Mouse (Mus musculus): ENCODE measurements around the gene Trmt112. TPM values are rescaled to one million over a fixed set of nuclear protein-coding genes. Genes with fewer than 3 reads are reported as not detected.
A peak's percentile ranks its signal among the peaks of the same experiment; 100 is the strongest.

Trmt112 gene
- polyA plus RNA-seq, 1 experiment from 2014 or later, result 147 TPM

- no peak overlapping the region for H3K4me3 ChIP-seq (ENCODE audit: low read depth, low read length)
- no peak overlapping the region for H3K4me2 ChIP-seq (replicated peaks; ENCODE audit: low read depth, low read length)
- ATAC-seq (ENCODE audit: low FRiP score) (no peak), DNase-seq (ENCODE audit: low spot score) (no peak)
- 0 out of 2 replicates have a peak, but pooled peaks cover 7% of the 10 kb centered on the region for H3K4me1 ChIP-seq (replicated peaks; ENCODE audit: control insufficient read depth, insufficient read depth, low read length)
- peaks cover 84% of the 10 kb centered on the region for H3K27me3 ChIP-seq (ENCODE audit: control insufficient read depth, insufficient read depth, low read length)
- H3K36me3 ChIP-seq (ENCODE audit: control insufficient read depth, insufficient read depth, low read length), result no peaks in the 10 kb centered on the region
- H3K9ac ChIP-seq (ENCODE audit: low read depth, low read length), result no peak overlapping the region
- 14% methylated on average over 9 of the region's 9 CpGs for WGBS
- no peaks in the 10 kb centered on the region for H3K9me3 ChIP-seq (ENCODE audit: control insufficient read depth, low read length)
- no peak overlapping the region for H3K27ac ChIP-seq (ENCODE audit: low read depth, low read length)
Observed at GRCm38 (mm10) chr19:6928080-6928479, 18.6 kb downstream of the Trmt112 start.

DNA sequence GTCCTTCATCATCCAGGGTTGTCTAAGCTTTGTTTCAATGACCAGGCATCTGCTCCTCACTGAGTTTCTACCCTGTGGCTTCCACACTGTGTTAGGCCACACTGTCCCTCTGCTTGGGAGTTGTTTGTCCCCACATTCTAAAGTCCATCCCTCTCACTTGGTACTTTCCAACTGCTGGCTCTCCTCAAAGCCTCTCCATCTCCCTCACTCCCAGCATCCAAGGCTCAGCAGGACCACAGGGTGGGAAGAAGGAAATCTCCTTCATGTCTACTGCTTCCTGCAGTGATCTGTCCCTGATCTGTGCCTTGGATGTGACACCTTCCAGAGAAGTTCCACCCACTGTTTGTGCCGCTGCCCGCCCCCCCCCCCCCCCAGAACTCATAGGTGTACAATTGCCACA is 21.5 kb downstream of the Trmt112 start:
- no peaks in the 10 kb centered on the region for H3K36me3 ChIP-seq (ENCODE audit: control insufficient read depth, insufficient read depth, low read length)
- H3K9ac ChIP-seq (ENCODE audit: low read depth, low read length), result no peak overlapping the region
- no peak for ATAC-seq (ENCODE audit: low FRiP score)
- no peak overlapping the region for H3K4me3 ChIP-seq (ENCODE audit: low read depth, low read length)
- 0% methylated on average over 2 of the region's 2 CpGs for WGBS
- H3K9me3 ChIP-seq (ENCODE audit: control insufficient read depth, low read length), result no peaks in the 10 kb centered on the region
- H3K27me3 ChIP-seq (ENCODE audit: control insufficient read depth, insufficient read depth, low read length), result peaks cover 86% of the 10 kb centered on the region
- peaks cover 5% of the 10 kb centered on the region; the same call in 1 of the 2 replicates for H3K4me1 ChIP-seq (replicated peaks; ENCODE audit: control insufficient read depth, insufficient read depth, low read length)
- H3K27ac ChIP-seq (ENCODE audit: low read depth, low read length), result no peak overlapping the region
- DNase-seq (ENCODE audit: low spot score), result no peak
- no peak overlapping the region for H3K4me2 ChIP-seq (replicated peaks; ENCODE audit: low read depth, low read length)

GRCm38 (mm10) chr19:6932018-6932417 is 22.5 kb downstream of the Trmt112 start:
- DNase-seq (ENCODE audit: low spot score) (no peak), ATAC-seq (ENCODE audit: low FRiP score) (no peak)
- Histone ChIP-seq H3K9ac (ENCODE audit: low read depth, low read length) (no peak overlapping the region), H3K27ac (ENCODE audit: low read depth, low read length) (no peak overlapping the region), H3K36me3 (ENCODE audit: control insufficient read depth, insufficient read depth, low read length) (no peaks in the 10 kb centered on the region), H3K9me3 (ENCODE audit: control insufficient read depth, low read length) (no peaks in the 10 kb centered on the region), H3K4me1 (replicated peaks; ENCODE audit: control insufficient read depth, insufficient read depth, low read length) (peaks cover 5% of the 10 kb centered on the region; the same call in 1 of the 2 replicates), H3K27me3 (ENCODE audit: control insufficient read depth, insufficient read depth, low read length) (peaks cover 79% of the 10 kb centered on the region), H3K4me2 (replicated peaks; ENCODE audit: low read depth, low read length) (no peak overlapping the region), H3K4me3 (ENCODE audit: low read depth, low read length) (no peak overlapping the region)
- WGBS, result 50% methylated on average over 1 of the region's 1 CpGs

- no peak overlapping the region for H3K9ac ChIP-seq (ENCODE audit: low read depth, low read length)
- 20% methylated on average over 4 of the region's 4 CpGs for whole genome bisulfite sequencing
- DNase-seq (ENCODE audit: low spot score) (no peak), ATAC-seq (ENCODE audit: low FRiP score) (no peak)
- peaks cover 5% of the 10 kb centered on the region; the same call in 1 of the 2 replicates for H3K4me1 ChIP-seq (replicated peaks; ENCODE audit: control insufficient read depth, insufficient read depth, low read length)
- H3K4me3 ChIP-seq (ENCODE audit: low read depth, low read length), result no peak overlapping the region
- no peaks in the 10 kb centered on the region for H3K9me3 ChIP-seq (ENCODE audit: control insufficient read depth, low read length)
- no peak overlapping the region for H3K4me2 ChIP-seq (replicated peaks; ENCODE audit: low read depth, low read length)
- H3K36me3 ChIP-seq (ENCODE audit: control insufficient read depth, insufficient read depth, low read length), result no peaks in the 10 kb centered on the region
- peaks cover 68% of the 10 kb centered on the region for H3K27me3 ChIP-seq (ENCODE audit: control insufficient read depth, insufficient read depth, low read length)
- H3K27ac ChIP-seq (ENCODE audit: low read depth, low read length), result no peak overlapping the region
Observed at GRCm38 (mm10) chr19:6933102-6933435, 23.6 kb downstream of the Trmt112 start.

DNA sequence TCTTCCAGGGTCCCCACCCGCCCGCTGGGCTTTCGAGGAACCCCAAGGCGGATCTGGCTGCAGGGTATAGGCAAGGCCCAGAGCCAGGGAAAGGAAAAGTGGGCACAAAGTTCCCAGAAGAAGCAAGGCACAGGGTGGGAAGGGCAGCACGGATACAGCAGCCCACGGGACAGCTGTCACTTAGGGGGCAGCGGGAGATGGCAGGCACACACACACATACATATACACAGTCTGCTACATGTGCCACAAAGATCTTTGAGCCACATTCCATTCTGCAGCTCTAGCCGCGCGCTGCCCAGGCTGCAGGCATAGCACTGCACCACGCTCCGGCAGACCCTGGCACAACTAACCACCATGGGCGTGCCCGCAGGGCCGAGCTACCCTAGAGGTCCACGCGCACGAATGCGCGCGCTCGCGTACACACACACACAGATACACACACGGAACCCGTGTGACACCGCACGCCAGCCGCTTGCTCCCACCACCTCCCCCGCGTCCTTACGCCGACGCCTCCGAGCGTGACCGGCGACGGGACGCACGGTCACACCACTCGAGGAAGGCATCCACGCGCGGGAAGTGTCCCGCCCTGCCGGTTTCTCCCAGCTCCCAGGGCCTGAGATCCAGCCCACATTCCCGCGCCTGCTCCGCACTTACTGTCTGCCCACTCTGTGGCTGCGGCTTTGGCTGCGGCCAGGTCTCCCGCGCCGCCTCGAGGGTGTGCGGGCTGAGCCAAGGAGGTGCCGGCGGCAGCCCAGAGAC is 24.1 kb downstream of the Trmt112 start:
- WGBS, result 5% methylated on average over 58 of the region's 58 CpGs
- ATAC-seq (ENCODE audit: low FRiP score) (no peak; the same call in 1 of the 2 replicates), DNase-seq (ENCODE audit: low spot score) (peak; percentile 43)
- no peaks in the 10 kb centered on the region for H3K9me3 ChIP-seq (ENCODE audit: control insufficient read depth, low read length)
- H3K4me1 ChIP-seq (replicated peaks; ENCODE audit: control insufficient read depth, insufficient read depth, low read length), result peaks cover 5% of the 10 kb centered on the region; the same call in 1 of the 2 replicates
- H3K9ac ChIP-seq (ENCODE audit: low read depth, low read length), result peak overlapping the region; percentile 27; the same call in 1 of the 2 replicates
- H3K4me2 ChIP-seq (replicated peaks; ENCODE audit: low read depth, low read length), result peak overlapping the region; percentile 51
- H3K27me3 ChIP-seq (ENCODE audit: control insufficient read depth, insufficient read depth, low read length), result peaks cover 65% of the 10 kb centered on the region
- peak overlapping the region; percentile 26 for H3K4me3 ChIP-seq (ENCODE audit: low read depth, low read length)
- no peak overlapping the region for H3K27ac ChIP-seq (ENCODE audit: low read depth, low read length)
- H3K36me3 ChIP-seq (ENCODE audit: control insufficient read depth, insufficient read depth, low read length), result no peaks in the 10 kb centered on the region

GRCm38 (mm10) chr19:6934195-6934977 is 24.9 kb downstream of the Trmt112 start, which contains the start of gene Kcnk4:
Gene Kcnk4 (minus strand): TSS chr19:6934515.
- H3K36me3 ChIP-seq (ENCODE audit: control insufficient read depth, insufficient read depth, low read length), result no peaks in the 10 kb centered on the region
- peak within 1 kb of the TSS; percentile 27; the same call in 1 of the 2 replicates for H3K9ac ChIP-seq (ENCODE audit: low read depth, low read length)
- H3K4me1 ChIP-seq (replicated peaks; ENCODE audit: control insufficient read depth, insufficient read depth, low read length), result peaks cover 5% of the 10 kb centered on the region; the same call in 1 of the 2 replicates
- DNase-seq (ENCODE audit: low spot score) (peak; percentile 41), ATAC-seq (ENCODE audit: low FRiP score) (no peak)
- H3K9me3 ChIP-seq (ENCODE audit: control insufficient read depth, low read length), result no peaks in the 10 kb centered on the region
- no peak within 1 kb of the TSS for H3K27ac ChIP-seq (ENCODE audit: low read depth, low read length)
- peaks cover 59% of the 10 kb centered on the region for H3K27me3 ChIP-seq (ENCODE audit: control insufficient read depth, insufficient read depth, low read length)
- H3K4me3 ChIP-seq (ENCODE audit: low read depth, low read length), result peak within 1 kb of the TSS; percentile 26
- 9% methylated on average over 23 of the region's 23 CpGs for WGBS
- peak within 1 kb of the TSS; percentile 51 for H3K4me2 ChIP-seq (replicated peaks; ENCODE audit: low read depth, low read length)

GRCm38 (mm10) chr19:6936299-6936698 is 26.8 kb downstream of the Trmt112 start:
- 21% methylated on average over 3 of the region's 3 CpGs for WGBS
- peaks cover 49% of the 10 kb centered on the region for H3K27me3 ChIP-seq (ENCODE audit: control insufficient read depth, insufficient read depth, low read length)
- no peak overlapping the region for H3K27ac ChIP-seq (ENCODE audit: low read depth, low read length)

GRCm38 (mm10) chr19:6937541-6938465 is 28.3 kb downstream of the Trmt112 start:
- WGBS, result 83% methylated on average over 16 of the region's 16 CpGs
- no peak overlapping the region for H3K4me2 ChIP-seq (replicated peaks; ENCODE audit: low read depth, low read length)

More at GRCm38 (mm10) chr19:6936299-6936698, 26.8 kb downstream of the Trmt112 start:
- Histone ChIP-seq H3K4me2 (replicated peaks; ENCODE audit: low read depth, low read length) (no peak overlapping the region), H3K4me1 (replicated peaks; ENCODE audit: control insufficient read depth, insufficient read depth, low read length) (peaks cover 12% of the 10 kb centered on the region; the same call in 1 of the 2 replicates), H3K36me3 (ENCODE audit: control insufficient read depth, insufficient read depth, low read length) (no peaks in the 10 kb centered on the region), H3K4me3 (ENCODE audit: low read depth, low read length) (no peak overlapping the region), H3K9me3 (ENCODE audit: control insufficient read depth, low read length) (no peaks in the 10 kb centered on the region), H3K9ac (ENCODE audit: low read depth, low read length) (no peak overlapping the region)
- no peak for ATAC-seq (ENCODE audit: low FRiP score)
- DNase-seq (ENCODE audit: low spot score), result no peak

More at GRCm38 (mm10) chr19:6937541-6938465, 28.3 kb downstream of the Trmt112 start:
- ATAC-seq (ENCODE audit: low FRiP score), result no peak
- Histone ChIP-seq H3K27ac (ENCODE audit: low read depth, low read length) (no peak overlapping the region), H3K27me3 (ENCODE audit: control insufficient read depth, insufficient read depth, low read length) (peaks cover 35% of the 10 kb centered on the region), H3K9ac (ENCODE audit: low read depth, low read length) (no peak overlapping the region), H3K36me3 (ENCODE audit: control insufficient read depth, insufficient read depth, low read length) (no peaks in the 10 kb centered on the region), H3K4me1 (replicated peaks; ENCODE audit: control insufficient read depth, insufficient read depth, low read length) (peaks cover 12% of the 10 kb centered on the region), H3K4me3 (ENCODE audit: low read depth, low read length) (no peak overlapping the region), H3K9me3 (ENCODE audit: control insufficient read depth, low read length) (no peaks in the 10 kb centered on the region)
- DNase-seq (ENCODE audit: low spot score), result no peak

Measured in hindbrain, embryonic 11.5 days (tissue).